Comparison of ENCODE assay signal across 17 mouse cellular contexts in genomic region chr10:86212062-86212461, GRCm38 (mm10).
A peak's percentile ranks its signal among the peaks of the same experiment; 100 is the strongest.
DNase-seq lines count a peak whose midpoint lies in the region; ATAC-seq and TF ChIP-seq lines count a peak whose summit lies in the region.
"Had no signal": no experiment of that assay in that cellular context is flagged by ENCODE, and none has a peak within 500 bp of the region (broad histone marks: within the 10 kb centered on the region; RNA-seq: fewer than 3 reads in every experiment).

No protein-coding gene starts in this region.

- H3K4me2 ChIP-seq in liver, postnatal 0 days (ENCODE audit: low read depth, low read length) = no peak overlapping the region
- H3K4me2 ChIP-seq: liver, embryonic 12.5 days had no signal

- no peak overlapping the region for H3K9ac ChIP-seq in liver, adult 2 months (ENCODE audit: low read depth, low read length)
- no peak overlapping the region for H3K9ac ChIP-seq in liver, postnatal 0 days (replicated peaks)
- H3K9ac ChIP-seq: liver, embryonic 12.5 days had no signal

- H3K79me2 ChIP-seq in liver, adult 2 months (ENCODE audit: control insufficient read depth, insufficient read depth, low read length) = no peaks in the 10 kb centered on the region

- intact Hi-C loops in heart, postnatal 25 days (cut with DNase I) = no loop called here

- TF ChIP-seq CTCF in liver, adult 2 months (IDR thresholded peaks at IDR 0.05; ENCODE audit: low read depth, low read length) = no peak
- no peak for TF ChIP-seq CTCF in liver, postnatal 0 days (IDR thresholded peaks at IDR 0.05; ENCODE audit: low read depth)

- peak; percentile 75 for DNase-seq in gastrocnemius, adult 18-20 months (ENCODE audit: low spot score)
- no peak for DNase-seq in gastrocnemius, postnatal 4 days (ENCODE audit: low spot score in 2 of 2)
- peak; percentile 50 for DNase-seq in liver, adult 2 months (ENCODE audit: extremely low read depth, low read depth, low spot score)
- no peak for DNase-seq in liver, postnatal 0 days
- DNase-seq in heart, postnatal 25 days (ENCODE audit: low spot score) = peak; percentile 49
- peak; percentile 73 for DNase-seq in lung, postnatal 25 days (ENCODE audit: low spot score)
- DNase-seq in retina, embryonic 14.5 days (ENCODE audit: low spot score) = no peak
- DNase-seq: cerebellum, adult 9-11 months; embryo, embryonic 11 days; right cerebral cortex, postnatal 25 days; thymus, adult 18-20 months had no signal

- TF ChIP-seq POLR2A in liver, adult 2 months (IDR thresholded peaks at IDR 0.05; ENCODE audit: extremely low read depth, insufficient read depth, low read length) = no peak

- no peaks in the 10 kb centered on the region for H3K9me3 ChIP-seq in liver, postnatal 0 days (ENCODE audit: low read length)
- H3K9me3 ChIP-seq: hindbrain, embryonic 10.5 days; liver, embryonic 12.5 days had no signal

- no peaks in the 10 kb centered on the region; the same call in 1 of the 2 replicates for H3K4me1 ChIP-seq in liver, adult 2 months (ENCODE audit: control insufficient read depth, insufficient read depth, low read length)
- H3K4me1 ChIP-seq in liver, postnatal 0 days (ENCODE audit: insufficient read depth) = no peaks in the 10 kb centered on the region
- H3K4me1 ChIP-seq: hindbrain, embryonic 10.5 days; liver, embryonic 12.5 days had no signal

- no peak for ATAC-seq in liver, postnatal 0 days
- no peak for ATAC-seq in granulocyte monocyte progenitor cell, adult 5-6 weeks (replicated peaks; ENCODE audit: poor library complexity, severe bottlenecking)
- ATAC-seq: forebrain, embryonic 14.5 days; intestine, embryonic 16.5 days; liver, embryonic 12.5 days; Patski had no signal

- H3K27ac ChIP-seq in liver, adult 2 months (replicated peaks; ENCODE audit: insufficient read depth, low read depth, low read length) = no peak overlapping the region
- H3K27ac ChIP-seq in liver, postnatal 0 days (ENCODE audit: low read depth) = no peak overlapping the region
- H3K27ac ChIP-seq: hindbrain, embryonic 10.5 days; liver, embryonic 12.5 days had no signal

- H3K27me3 ChIP-seq in liver, adult 2 months (ENCODE audit: control insufficient read depth, insufficient read depth, low read length) = no peaks in the 10 kb centered on the region
- H3K27me3 ChIP-seq in liver, postnatal 0 days (ENCODE audit: insufficient read depth, low read length) = no peaks in the 10 kb centered on the region
- H3K27me3 ChIP-seq: liver, embryonic 12.5 days; Patski had no signal

- 43% methylated on average over 4 of the region's 4 CpGs for WGBS in liver, adult 2 months
- WGBS in liver, postnatal 0 days (ENCODE audit: insufficient replicate concordance) = 65% methylated on average over 4 of the region's 4 CpGs

- no peak overlapping the region for H3K4me3 ChIP-seq in liver, adult 2 months (ENCODE audit: insufficient read depth, low read depth, low read length)
- H3K4me3 ChIP-seq in liver, postnatal 0 days (ENCODE audit: low read depth, low read length) = no peak overlapping the region
- H3K4me3 ChIP-seq: hindbrain, embryonic 10.5 days; liver, embryonic 12.5 days had no signal

- no peaks in the 10 kb centered on the region for H3K36me3 ChIP-seq in liver, adult 2 months (ENCODE audit: control insufficient read depth, insufficient read depth, low read length)
- no peaks in the 10 kb centered on the region for H3K36me3 ChIP-seq in liver, postnatal 0 days (replicated peaks; ENCODE audit: insufficient read depth, low read length)
- H3K36me3 ChIP-seq: hindbrain, embryonic 10.5 days; liver, embryonic 12.5 days had no signal

- no peak for TF ChIP-seq EP300 in liver, postnatal 0 days (IDR thresholded peaks at IDR 0.05; ENCODE audit: low read depth)

Comparison
In these comparisons a context has a peak if more than half of its experiments do, and no peak if none do; other contexts are left out.
1. DNase-seq: peak in gastrocnemius, adult 18-20 months (single experiment), liver, adult 2 months (single experiment), heart, postnatal 25 days (single experiment) and lung, postnatal 25 days (single experiment); none in gastrocnemius, postnatal 4 days (0 of 2), liver, postnatal 0 days (single experiment) and retina, embryonic 14.5 days (single experiment).